25 mouse cellular contexts compared by ENCODE assay signal in the genomic region with DNA sequence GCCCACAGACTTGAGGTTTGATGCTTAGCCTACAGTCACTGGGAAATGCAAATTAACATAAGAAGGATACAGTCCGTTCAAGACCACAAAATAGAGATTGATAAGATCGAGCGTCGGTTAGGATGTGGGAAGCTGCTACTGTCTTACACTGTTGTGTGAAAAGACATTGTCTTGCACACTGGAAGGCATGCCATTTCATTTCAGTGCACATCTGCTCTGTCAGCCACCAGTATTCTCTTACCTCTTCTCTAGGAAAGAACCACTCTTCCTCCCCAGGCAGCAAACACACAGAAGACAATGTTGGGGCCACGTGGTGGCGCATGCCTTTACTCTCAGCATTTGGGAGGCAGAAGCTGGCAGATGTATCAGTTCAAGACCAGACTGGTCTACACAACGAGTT. TPM values are rescaled to one million over a fixed set of nuclear protein-coding genes. Genes with fewer than 3 reads are reported as not detected.
DNase-seq lines count a peak whose midpoint lies in the region; TF ChIP-seq lines count a peak whose summit lies in the region.
"Had no signal": no experiment of that assay in that cellular context is flagged by ENCODE, and none has a peak within 500 bp of the region (broad histone marks: within the 10 kb centered on the region; RNA-seq: fewer than 3 reads in every experiment).

No protein-coding gene starts in this region.

- no peak overlapping the region for H3K4me2 ChIP-seq in CH12.LX (ENCODE audit: insufficient read depth, low read depth, poor library complexity, severe bottlenecking)
- H3K4me2 ChIP-seq: heart, embryonic 15.5 days; limb, embryonic 13.5 days; liver, embryonic 12.5 days; neural tube, embryonic 12.5 days had no signal

- DNase-seq in CH12.LX (ENCODE audit: extremely low read depth): no peak
- peak; percentile 72 for DNase-seq in induced T-regulatory cell, adult 2 months (ENCODE audit: low read depth)
- DNase-seq in thymus, adult 18-20 months: peak; percentile 61 to 73
- DNase-seq in thymus, postnatal 36 days: peak; percentile 79 to 83
- DNase-seq in urinary bladder, postnatal 14 days (ENCODE audit: low spot score): no peak
- no peak for DNase-seq in kidney, postnatal 36 days
- DNase-seq in adrenal gland, postnatal 14 days: no peak
- no peak for DNase-seq in spleen, postnatal 4 days (ENCODE audit: low spot score in 2 of 2)
- DNase-seq: adrenal gland, postnatal 10 days; cerebellum, adult 9-10 months; gastrocnemius, adult 2 months; kidney, adult 2 months; layer of hippocampus, postnatal 36 days; lung, adult 18-20 months; lung, postnatal 10 days; midbrain, embryonic 14.5 days; right cerebral cortex, postnatal 14 days had no signal

- peaks cover 0 to 6% of the 10 kb centered on the region in 2 experiments for H3K36me3 ChIP-seq in CH12.LX (replicated peaks in 1 of 2; ENCODE audit: control insufficient read depth in 1 of 2, insufficient read depth in 1 of 2, low read length in 1 of 2)
- H3K36me3 ChIP-seq: G1E; heart, embryonic 15.5 days; limb, embryonic 13.5 days; liver, embryonic 12.5 days; neural tube, embryonic 12.5 days had no signal

- peaks cover 39 to 82% of the 10 kb centered on the region in 2 experiments for H3K4me1 ChIP-seq in CH12.LX (ENCODE audit: control insufficient read depth in 1 of 2, insufficient read depth in 2 of 2)
- H3K4me1 ChIP-seq: heart, embryonic 15.5 days; limb, embryonic 13.5 days; liver, embryonic 12.5 days; neural tube, embryonic 12.5 days had no signal

- no peaks in the 10 kb centered on the region for H3K27me3 ChIP-seq in CH12.LX (replicated peaks)

- no peaks in the 10 kb centered on the region for H3K9me3 ChIP-seq in CH12.LX (replicated peaks; ENCODE audit: low read length)
- H3K9me3 ChIP-seq: heart, embryonic 15.5 days; limb, embryonic 13.5 days; liver, embryonic 12.5 days; megakaryocyte, embryonic 14.5 days; neural tube, embryonic 12.5 days had no signal

- TF ChIP-seq EP300 in CH12.LX (IDR thresholded peaks at IDR 0.05; ENCODE audit: low read length): no peak

- H3K79me2 ChIP-seq in CH12.LX (replicated peaks; ENCODE audit: control insufficient read depth, extremely low read depth, insufficient read depth, poor library complexity, severe bottlenecking): peaks cover 6% of the 10 kb centered on the region; the same call in 1 of the 2 replicates

- no peak for TF ChIP-seq POLR2A in CH12.LX (IDR thresholded peaks at IDR 0.05; ENCODE audit: low read depth, low read length)

- in situ Hi-C loops in CH12.LX (cut with MboI; ENCODE audit: low pct_ligation_motif_present, low pct_unique_long_range_greater_than_20kb, low sequenced_read_pairs): no loop called here

- H3K9ac ChIP-seq in CH12.LX (ENCODE audit: insufficient read depth, low read depth): no peak overlapping the region
- H3K9ac ChIP-seq: heart, embryonic 15.5 days; limb, embryonic 13.5 days; liver, embryonic 12.5 days; neural tube, embryonic 12.5 days had no signal

- TF ChIP-seq CTCF in CH12.LX (conservative IDR thresholded peaks at IDR 0.05 in 1 of 2, IDR thresholded peaks at IDR 0.05 in 1 of 2; ENCODE audit: low read depth in 2 of 2, low read length in 2 of 2): peak in 1 of 2 experiments; percentile 44; a peak in 2 of 4 replicates

- TF ChIP-seq RAD21 in CH12.LX (IDR thresholded peaks at IDR 0.05; ENCODE audit: low read depth, low read length): peak; percentile 28

- no peak overlapping the region for H3K4me3 ChIP-seq in CH12.LX (replicated peaks in 1 of 3; ENCODE audit: low read depth in 2 of 3, low read length in 2 of 3, poor library complexity in 1 of 3)
- H3K4me3 ChIP-seq: gastrocnemius, adult 2 months; heart, embryonic 15.5 days; limb, embryonic 13.5 days; liver, embryonic 12.5 days; megakaryocyte, embryonic 14.5 days; neural tube, embryonic 12.5 days had no signal

- dilution Hi-C loops in CH12.LX (cut with MboI; ENCODE audit: extremely low pct_ligation_motif_present, extremely low pct_unique_long_range_greater_than_20kb, low sequenced_read_pairs): no loop called here

- H3K27ac ChIP-seq in CH12.LX (ENCODE audit: insufficient read depth, low read depth): no peak overlapping the region; the same call in 1 of the 2 replicates
- H3K27ac ChIP-seq: gastrocnemius, adult 2 months; heart, embryonic 15.5 days; kidney, postnatal 0 days; limb, embryonic 13.5 days; liver, embryonic 12.5 days; neural tube, embryonic 12.5 days had no signal

TF ChIP-seq in CH12.LX, 34 proteins besides CTCF, POLR2A, EP300 and RAD21:
- peak; percentile 63; the same call in 1 of the 2 replicates for TF ChIP-seq MYC (IDR thresholded peaks at IDR 0.05; ENCODE audit: low read depth, low read length)
- TF ChIP-seq SMC3 (IDR thresholded peaks at IDR 0.05; ENCODE audit: low read depth, low read length): peak; percentile 44
- 0 out of 2 replicates have a peak, but pooled peaks have one; percentile 21 for TF ChIP-seq USF1 (IDR thresholded peaks at IDR 0.05; ENCODE audit: low read depth, low read length)
- TF ChIP-seq RCOR1 (conservative IDR thresholded peaks at IDR 0.05; ENCODE audit: low read depth, low read length): no peak
- TF ChIP-seq GABPA (IDR thresholded peaks at IDR 0.05; ENCODE audit: insufficient replicate concordance, low read depth, low read length): no peak
- TF ChIP-seq IRF4 (IDR thresholded peaks at IDR 0.05; ENCODE audit: low read depth, low read length): peak; percentile 45; the same call in 1 of the 2 replicates
- TF ChIP-seq SIN3A (IDR thresholded peaks at IDR 0.05; ENCODE audit: low read length): peak; percentile 27; the same call in 1 of the 2 replicates
- peak; percentile 43; the same call in 1 of the 2 replicates for TF ChIP-seq CHD1 (IDR thresholded peaks at IDR 0.05; ENCODE audit: low read depth, low read length)
- TF ChIP-seq ELF1 (IDR thresholded peaks at IDR 0.05; ENCODE audit: low read depth, low read length): 0 out of 2 replicates have a peak, but pooled peaks have one; percentile 15
- no peak for TF ChIP-seq MEF2A (IDR thresholded peaks at IDR 0.05; ENCODE audit: borderline replicate concordance, low read depth, low read length)
- TF ChIP-seq MAX (IDR thresholded peaks at IDR 0.05; ENCODE audit: low read length): peak; percentile 82
- peak; percentile 43; the same call in 1 of the 2 replicates for TF ChIP-seq TCF12 (IDR thresholded peaks at IDR 0.05; ENCODE audit: low read depth, low read length)

RNA-seq across cellular contexts. Expression of gene Tnfrsf8, which starts 2.4 kb away (rescaled TPM):
- total RNA-seq in CH12.LX (2012; rRNA removed) (23.2 and 31.0 TPM in 2 replicates), CH12.LX (2014; rRNA removed) (18.9 and 24.7 TPM in 2 replicates)
- polyA plus RNA-seq in CH12.LX (2012; ENCODE audit: insufficient read length, low read depth): 11.5 and 12.7 TPM in 2 replicates
- total RNA-seq in adrenal gland, postnatal 14 days (2021): 0.30 and 0.45 TPM in 2 replicates
- polyA plus RNA-seq: forebrain, embryonic 11.5 days; G1E; liver, embryonic 12.5 days had no signal

Comparison
In these comparisons a context has a peak if more than half of its experiments do, and no peak if none do; other contexts are left out.
1. DNase-seq: peak in induced T-regulatory cell, adult 2 months (single experiment), thymus, adult 18-20 months (2 of 2) and thymus, postnatal 36 days (2 of 2); none in CH12.LX (single experiment), urinary bladder, postnatal 14 days (single experiment), kidney, postnatal 36 days (0 of 2), adrenal gland, postnatal 14 days (single experiment) and spleen, postnatal 4 days (0 of 2).
2. RNA of gene Tnfrsf8, which starts 2.4 kb away (total RNA-seq): 18.9 to 31.0 TPM in CH12.LX; 0.30 to 0.45 TPM in adrenal gland, postnatal 14 days; every median in the first group is over 10 times any median in the second.